Mouse (Mus musculus) forebrain, embryonic 11.5 days (tissue): ENCODE results near the gene Tmem88b. TPM values are rescaled to one million over a fixed set of nuclear protein-coding genes. Genes with fewer than 3 reads are reported as not detected.
"Not testable (repeated sequence)": the region's sequence is repeated elsewhere in the genome, so short reads cannot be mapped to it uniquely, and the experiment has no call there.

Experiments
- ATAC-seq: fragments of 200-750 bp; cut with Nextera tagmentation; replicated peaks from 2 replicates; pipeline ENCODE4 v1.8.0; 2017; ENCODE audit warnings: moderate TSS enrichment; ENCODE audit not compliant: low FRiP score
- DNase-seq: peaks from one replicate; pipeline ENCODE4 v3.0.0-alpha.2; 2017; ENCODE audit warnings: low spot score
- H3K27ac ChIP-seq: fragments of 300-500 bp; sonication (generic); 2 replicates; pipeline ENCODE4 v1.5.1; 2014; ENCODE audit warnings: low read depth, low read length
- H3K27me3 ChIP-seq: fragments of 300-500 bp; sonication (generic); 2 replicates; pipeline ENCODE4 v1.6.1; 2014; ENCODE audit warnings: mild to moderate bottlenecking, low read length, mixed read lengths; ENCODE audit not compliant: control insufficient read depth, insufficient read depth
- H3K36me3 ChIP-seq: fragments of 300-500 bp; sonication (generic); 2 replicates; pipeline ENCODE4 v1.6.1; 2014; ENCODE audit warnings: mild to moderate bottlenecking, low read length, moderate library complexity, mixed read lengths; ENCODE audit not compliant: control insufficient read depth, insufficient read depth
- H3K4me1 ChIP-seq: fragments of 300-500 bp; sonication (generic); replicated peaks from 2 replicates; pipeline ENCODE4 v1.6.1; 2014; ENCODE audit warnings: low read length, mixed read lengths; ENCODE audit not compliant: control insufficient read depth, insufficient read depth
- H3K4me2 ChIP-seq: fragments of 300-500 bp; sonication (generic); 2 replicates; pipeline ENCODE4 v1.6.1; 2014; ENCODE audit warnings: low read depth, mild to moderate bottlenecking, low read length, moderate library complexity, mixed read lengths; ENCODE audit not compliant: severe bottlenecking
- H3K4me3 ChIP-seq: fragments of 300-500 bp; sonication (generic); 2 replicates; pipeline ENCODE4 v1.5.1; 2014; ENCODE audit warnings: low read depth, low read length
- H3K9ac ChIP-seq: fragments of 300-500 bp; sonication (generic); 2 replicates; pipeline ENCODE4 v1.6.1; 2014; ENCODE audit warnings: low read length
- H3K9me3 ChIP-seq: fragments of 300-500 bp; sonication (generic); 2 replicates; pipeline ENCODE4 v1.6.1; 2016; ENCODE audit warnings: low read length, mixed read lengths; ENCODE audit not compliant: control insufficient read depth
- WGBS: fragments of 180-500 bp; shearing (Covaris S2); extraction: QIAGEN DNeasy Blood & Tissue Kit; methylation state at CpG from one replicate; pipeline ENCODE4 v1.1.7; 2014; 5-methylcytosine and 5-hydroxymethylcytosine counted together
- polyA plus RNA-seq: library from polyadenylated mRNA; unstranded; fragments of >200 nt; fragmentation: Nextera tagmentation; extraction: Ambion mirVana; gene quantifications from 2 replicates; pipeline ENCODE4 v1.2.1, GENCODE M21; 2014

Tmem88b gene
- polyA plus RNA-seq, 1 experiment from 2014 or later, result 0.43 TPM

- Histone ChIP-seq H3K9me3 (no peaks in the 10 kb centered on the region), H3K36me3 (peaks cover 2% of the 10 kb centered on the region; the same call in 1 of the 2 replicates), H3K4me1 (no peaks in the 10 kb centered on the region), H3K27ac (no peak overlapping the region), H3K4me3 (no peak overlapping the region), H3K27me3 (no peaks in the 10 kb centered on the region), H3K9ac (no peak overlapping the region), H3K4me2 (no peak overlapping the region)
- DNase-seq (no peak), ATAC-seq (no peak)
- WGBS, result 95% methylated on average over 8 of the region's 8 CpGs
These were observed 41.2 kb downstream of the Tmem88b start for GRCm38 (mm10) chr4:155744474-155744873.

- Histone ChIP-seq H3K9me3 (no peaks in the 10 kb centered on the region), H3K36me3 (peaks cover 2% of the 10 kb centered on the region; the same call in 1 of the 2 replicates), H3K4me3 (no peak overlapping the region), H3K4me2 (no peak overlapping the region), H3K27me3 (no peaks in the 10 kb centered on the region), H3K4me1 (no peaks in the 10 kb centered on the region), H3K27ac (no peak overlapping the region), H3K9ac (no peak overlapping the region)
- DNase-seq (no peak), ATAC-seq (no peak)
- 95% methylated on average over 5 of the region's 5 CpGs for WGBS
These were observed 43.0 kb downstream of the Tmem88b start for GRCm38 (mm10) chr4:155742684-155743083.

GRCm38 (mm10) chr4:155740681-155741080 lies 45.0 kb downstream of the Tmem88b start:
- DNase-seq, H3K4me3 ChIP-seq, ATAC-seq, H3K9ac ChIP-seq, H3K27me3 ChIP-seq, H3K9me3 ChIP-seq, H3K4me1 ChIP-seq, H3K27ac ChIP-seq, H3K36me3 ChIP-seq, H3K4me2 ChIP-seq: not testable (repeated sequence)
- WGBS, result 93% methylated on average over 10 of the region's 10 CpGs

- ATAC-seq, result no peak
- Histone ChIP-seq H3K4me1 (peaks cover 6% of the 10 kb centered on the region; the same call in 1 of the 2 replicates), H3K4me3 (no peak overlapping the region), H3K4me2 (no peak overlapping the region), H3K27ac (no peak overlapping the region), H3K9ac (no peak overlapping the region), H3K27me3 (no peaks in the 10 kb centered on the region), H3K9me3 (no peaks in the 10 kb centered on the region), H3K36me3 (peaks cover 2% of the 10 kb centered on the region; the same call in 1 of the 2 replicates)
- 85% methylated on average over 37 of the region's 37 CpGs for WGBS
- DNase-seq, result no peak
These were observed 45.7 kb downstream of the Tmem88b start for GRCm38 (mm10) chr4:155739741-155740636.

- no peak overlapping the region for H3K4me3 ChIP-seq
- H3K4me2 ChIP-seq, result no peak overlapping the region
- H3K9me3 ChIP-seq, result no peaks in the 10 kb centered on the region
- peaks cover 2% of the 10 kb centered on the region; the same call in 1 of the 2 replicates for H3K36me3 ChIP-seq
- H3K27ac ChIP-seq, result no peak overlapping the region
- H3K9ac ChIP-seq, result no peak overlapping the region
- 89% methylated on average over 6 of the region's 6 CpGs for WGBS
- H3K4me1 ChIP-seq, result peaks cover 6% of the 10 kb centered on the region; the same call in 1 of the 2 replicates
- ATAC-seq (no peak), DNase-seq (no peak)
- no peaks in the 10 kb centered on the region for H3K27me3 ChIP-seq
These were observed 46.5 kb downstream of the Tmem88b start for GRCm38 (mm10) chr4:155739152-155739551.

- no peak overlapping the region for H3K4me2 ChIP-seq
- no peak overlapping the region for H3K4me3 ChIP-seq
- WGBS, result 67% methylated on average over 8 of the region's 8 CpGs
- DNase-seq, result no peak
- H3K27ac ChIP-seq, result no peak overlapping the region
- H3K27me3 ChIP-seq, result no peaks in the 10 kb centered on the region
- H3K36me3 ChIP-seq, result peaks cover 2% of the 10 kb centered on the region; the same call in 1 of the 2 replicates
- peaks cover 6% of the 10 kb centered on the region; the same call in 1 of the 2 replicates for H3K4me1 ChIP-seq
- no peak overlapping the region for H3K9ac ChIP-seq
- ATAC-seq, result no peak
- H3K9me3 ChIP-seq, result no peaks in the 10 kb centered on the region
These were observed 47.4 kb downstream of the Tmem88b start for GRCm38 (mm10) chr4:155738262-155738661.

- Histone ChIP-seq H3K4me2 (no peak overlapping the region; the same call in 1 of the 2 replicates), H3K9ac (no peak overlapping the region), H3K36me3 (peaks cover 2% of the 10 kb centered on the region; the same call in 1 of the 2 replicates), H3K27ac (no peak overlapping the region), H3K4me3 (0 out of 2 replicates have a peak overlapping the region, but pooled peaks have one; percentile 68), H3K9me3 (no peaks in the 10 kb centered on the region), H3K4me1 (peaks cover 6% of the 10 kb centered on the region; the same call in 1 of the 2 replicates), H3K27me3 (no peaks in the 10 kb centered on the region)
- no peak for DNase-seq
- WGBS, result 89% methylated on average over 5 of the region's 5 CpGs
- no peak for ATAC-seq
These were observed 49.3 kb downstream of the Tmem88b start for GRCm38 (mm10) chr4:155736421-155736820.

GRCm38 (mm10) chr4:155735788-155736187 lies 49.9 kb downstream of the Tmem88b start:
- Histone ChIP-seq H3K27me3 (no peaks in the 10 kb centered on the region), H3K9ac (peak overlapping the region; percentile 84), H3K36me3 (no peaks in the 10 kb centered on the region; the same call in 1 of the 2 replicates), H3K4me2 (peak overlapping the region; percentile 90), H3K9me3 (no peaks in the 10 kb centered on the region), H3K4me1 (peaks cover 6% of the 10 kb centered on the region; the same call in 1 of the 2 replicates), H3K4me3 (peak overlapping the region; percentile 68), H3K27ac (no peak overlapping the region)
- WGBS, result 64% methylated on average over 5 of the region's 5 CpGs
- no peak for DNase-seq
- ATAC-seq, result no peak
